Mouse (Mus musculus) kidney, postnatal 4 days (tissue): ENCODE results near the gene Plin5.

Source experiments
- DNase-seq, 2 experiments: peaks; one replicate each; pipeline ENCODE4 v3.0.0; 2021; ENCODE audit warnings: mixed read lengths in 2 of 2

Plin5 gene

GRCm38 (mm10) chr17:56133457-56134363, 16.3 kb upstream of the Plin5 start:
- peak; percentile 63 to 75 for DNase-seq

- peak; percentile 80 for DNase-seq
Observed at GRCm38 (mm10) chr17:56132661-56133060, 15.3 kb upstream of the Plin5 start.

- peak; percentile 85 to 86 for DNase-seq
Observed at GRCm38 (mm10) chr17:56131814-56132213, 14.4 kb upstream of the Plin5 start.

GRCm38 (mm10) chr17:56131136-56131535, 13.7 kb upstream of the Plin5 start:
- no peak for DNase-seq

- no peak for DNase-seq
Observed at GRCm38 (mm10) chr17:56128246-56128645, 10.8 kb upstream of the Plin5 start.

- no peak for DNase-seq
Observed at GRCm38 (mm10) chr17:56126175-56126574, 8.8 kb upstream of the Plin5 start.

- DNase-seq = no peak
Observed at GRCm38 (mm10) chr17:56125276-56125630, 7.9 kb upstream of the Plin5 start.

- peak; percentile 79 to 83 for DNase-seq
Observed at GRCm38 (mm10) chr17:56124377-56125275, 7.2 kb upstream of the Plin5 start.

- no peak for DNase-seq
Observed at GRCm38 (mm10) chr17:56123681-56124340, 6.4 kb upstream of the Plin5 start.

GRCm38 (mm10) chr17:56123161-56123560, 5.8 kb upstream of the Plin5 start:
- DNase-seq = no peak

- DNase-seq = no peak
Observed at GRCm38 (mm10) chr17:56121826-56122225, 4.4 kb upstream of the Plin5 start, which contains the start of gene Lrg1. TSS of gene Lrg1 (minus strand) at chr17:56122001.

GRCm38 (mm10) chr17:56119981-56120880, 2.8 kb upstream of the Plin5 start:
- peak; percentile 56 to 69 for DNase-seq

- no peak for DNase-seq
Observed at GRCm38 (mm10) chr17:56119431-56119830, 2.0 kb upstream of the Plin5 start.

GRCm38 (mm10) chr17:56116193-56116592, 1.2 kb downstream of the Plin5 start:
- DNase-seq = no peak

GRCm38 (mm10) chr17:56112743-56113142, 4.7 kb downstream of the Plin5 start:
- DNase-seq = no peak

GRCm38 (mm10) chr17:56111864-56112263, 5.5 kb downstream of the Plin5 start:
- peak; percentile 70 to 79 for DNase-seq

GRCm38 (mm10) chr17:56111021-56111420, 6.4 kb downstream of the Plin5 start:
- no peak for DNase-seq

GRCm38 (mm10) chr17:56110571-56110970, 6.8 kb downstream of the Plin5 start:
- DNase-seq = no peak

- DNase-seq = no peak
Observed at GRCm38 (mm10) chr17:56109219-56110051, 8.0 kb downstream of the Plin5 start, which contains the start of gene Plin4. TSS of gene Plin4 (minus strand) at chr17:56109803.

GRCm38 (mm10) chr17:56108334-56109044, 8.9 kb downstream of the Plin5 start:
- DNase-seq = no peak
